Mouse (Mus musculus): Measurements from ENCODE around the gene Lmntd1.

DNA sequence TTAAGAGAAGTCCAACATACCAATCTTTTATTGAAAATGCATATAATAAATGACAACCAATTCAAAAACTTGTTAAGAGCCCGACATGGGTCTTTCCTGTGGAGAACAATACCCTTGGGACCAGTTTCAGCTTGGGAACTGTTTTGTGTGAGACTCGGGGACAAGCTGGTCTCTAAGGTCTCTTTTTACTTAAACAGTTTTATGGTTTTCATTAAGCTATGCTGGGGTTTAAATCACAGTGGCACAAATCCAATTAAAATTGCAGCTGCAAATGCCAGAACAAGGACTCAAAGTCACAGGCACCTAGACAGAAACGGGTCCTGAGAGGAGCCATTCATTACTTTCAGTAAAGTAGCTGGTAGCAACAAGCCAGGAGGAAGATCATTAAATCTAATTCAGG is 8.9 kb downstream of the Lmntd1 start:
- TF ChIP-seq GATA1 (IDR thresholded peaks at IDR 0.05; ENCODE audit: borderline replicate concordance, low read length) (no peak), FLI1 (IDR thresholded peaks at IDR 0.05; ENCODE audit: low read length) (no peak)
